In genomic region chr1:34866815-34867573, GRCm38 (mm10) we compare ENCODE assay signal across 8 mouse cellular contexts. TPM values are rescaled to one million over a fixed set of nuclear protein-coding genes. Genes with fewer than 3 reads are reported as not detected.
DNase-seq lines count a peak whose midpoint lies in the region; ATAC-seq lines count a peak whose summit lies in the region.

No protein-coding gene starts in this region.

- H3K36me3 ChIP-seq in forebrain, embryonic 14.5 days (ENCODE audit: control insufficient read depth, insufficient read depth, low read length): peaks cover 78% of the 10 kb centered on the region
- H3K36me3 ChIP-seq in hindbrain, embryonic 12.5 days: peaks cover 67% of the 10 kb centered on the region

- H3K4me2 ChIP-seq in forebrain, embryonic 14.5 days (ENCODE audit: low read length): no peak overlapping the region
- H3K4me2 ChIP-seq in hindbrain, embryonic 12.5 days (replicated peaks): no peak overlapping the region

- ATAC-seq in forebrain, embryonic 14.5 days: peak; percentile 83
- peak; percentile 60; the same call in 1 of the 2 replicates for ATAC-seq in hindbrain, embryonic 12.5 days (ENCODE audit: low FRiP score)

- H3K9ac ChIP-seq in forebrain, embryonic 14.5 days (ENCODE audit: low read length): no peak overlapping the region
- no peak overlapping the region for H3K9ac ChIP-seq in hindbrain, embryonic 12.5 days

- H3K9me3 ChIP-seq in forebrain, embryonic 14.5 days (replicated peaks; ENCODE audit: control insufficient read depth, low read length): no peaks in the 10 kb centered on the region
- no peaks in the 10 kb centered on the region for H3K9me3 ChIP-seq in hindbrain, embryonic 12.5 days (replicated peaks)

- no peaks in the 10 kb centered on the region for H3K27me3 ChIP-seq in forebrain, embryonic 14.5 days (replicated peaks; ENCODE audit: control insufficient read depth, insufficient read depth, low read length)
- H3K27me3 ChIP-seq in hindbrain, embryonic 12.5 days: no peaks in the 10 kb centered on the region

- no peaks in the 10 kb centered on the region for H3K4me1 ChIP-seq in forebrain, embryonic 14.5 days (ENCODE audit: control insufficient read depth, insufficient read depth, low read length)
- no peaks in the 10 kb centered on the region for H3K4me1 ChIP-seq in hindbrain, embryonic 12.5 days

- DNase-seq in MN1 (ENCODE audit: low spot score): peak; percentile 78
- peak; percentile 79 for DNase-seq in cerebellum, adult 11 months
- DNase-seq in forebrain, embryonic 14.5 days (ENCODE audit: low spot score): peak; percentile 87
- peak; percentile 69 to 94 for DNase-seq in layer of hippocampus, postnatal 25 days (ENCODE audit: extremely low spot score in 1 of 2, low spot score in 1 of 2)
- peak; percentile 94 for DNase-seq in lung, postnatal 14 days
- DNase-seq in retina, postnatal 1 day: peak; percentile 89
- peak; percentile 90 to 93 for DNase-seq in thymus, postnatal 36 days

- H3K27ac ChIP-seq in forebrain, embryonic 14.5 days (ENCODE audit: low read depth, low read length): no peak overlapping the region
- no peak overlapping the region for H3K27ac ChIP-seq in hindbrain, embryonic 12.5 days

- 57% methylated on average over 10 of the region's 10 CpGs for WGBS in forebrain, embryonic 14.5 days
- 60% methylated on average over 10 of the region's 10 CpGs for WGBS in hindbrain, embryonic 12.5 days

- H3K4me3 ChIP-seq in forebrain, embryonic 14.5 days (ENCODE audit: low read depth, low read length): no peak overlapping the region
- no peak overlapping the region for H3K4me3 ChIP-seq in hindbrain, embryonic 12.5 days

RNA-seq across cellular contexts. Expression of gene Plekhb2, which starts 17.2 kb away (rescaled TPM):
- 60.0 and 70.5 TPM in 2 replicates for polyA plus RNA-seq in forebrain, embryonic 14.5 days (2014; fragmentation: Nextera tagmentation; extraction: Ambion mirVana)
- 50.8 and 59.8 TPM in 2 replicates for polyA plus RNA-seq in hindbrain, embryonic 12.5 days (2016; fragmentation: Nextera tagmentation; extraction: Ambion mirVana)
- 100 to 1,000 TPM; 164 to 187 TPM for total RNA-seq in layer of hippocampus, postnatal 25 days (2021)

RNA-seq across cellular contexts. Expression of gene Fam168b, which starts 24.1 kb away (rescaled TPM):
- polyA plus RNA-seq in forebrain, embryonic 14.5 days (2014; fragmentation: Nextera tagmentation; extraction: Ambion mirVana): 81.8 and 102 TPM in 2 replicates
- polyA plus RNA-seq in hindbrain, embryonic 12.5 days (2016; fragmentation: Nextera tagmentation; extraction: Ambion mirVana): 170 TPM in 2 replicates
- 100 to 1,000 TPM; 232 to 236 TPM for total RNA-seq in layer of hippocampus, postnatal 25 days (2021)
